Mouse (Mus musculus) urinary bladder, postnatal 14 days (tissue): ENCODE data around the gene Mtrf1l.

ENCODE experiments used
- DNase-seq: peaks from one replicate; pipeline ENCODE4 v3.0.0; 2021; ENCODE audit warnings: low spot score

Mtrf1l gene

GRCm38 (mm10) chr10:5823740-5824491 lies at the start of gene Mtrf1l:
Mtrf1l (minus strand) TSS chr10:5823910.
- DNase-seq: peak; percentile 97

GRCm38 (mm10) chr10:5871081-5871480 lies 47.4 kb upstream of the Mtrf1l start:
- no peak for DNase-seq

GRCm38 (mm10) chr10:5867981-5868552 lies 44.4 kb upstream of the Mtrf1l start:
- no peak for DNase-seq

DNA sequence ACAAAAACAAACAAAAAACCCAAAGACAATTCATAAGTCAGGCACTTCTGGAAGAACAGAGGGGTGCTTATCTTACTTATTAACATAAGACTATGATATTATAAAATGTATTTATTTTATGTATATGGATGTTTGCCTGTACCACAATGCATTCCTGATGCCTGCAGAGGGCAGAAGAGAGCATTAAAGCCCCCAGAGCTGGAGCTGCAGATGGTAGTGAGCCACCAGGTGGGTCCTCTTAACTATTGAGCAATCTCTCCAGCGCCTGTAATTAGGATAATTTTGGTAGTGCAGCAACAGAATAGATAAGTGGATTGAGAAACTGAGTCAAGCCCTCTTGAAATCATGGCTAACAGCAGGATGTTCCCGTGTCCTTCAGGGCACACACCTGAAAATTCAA lies 42.3 kb upstream of the Mtrf1l start:
- DNase-seq: no peak

DNA sequence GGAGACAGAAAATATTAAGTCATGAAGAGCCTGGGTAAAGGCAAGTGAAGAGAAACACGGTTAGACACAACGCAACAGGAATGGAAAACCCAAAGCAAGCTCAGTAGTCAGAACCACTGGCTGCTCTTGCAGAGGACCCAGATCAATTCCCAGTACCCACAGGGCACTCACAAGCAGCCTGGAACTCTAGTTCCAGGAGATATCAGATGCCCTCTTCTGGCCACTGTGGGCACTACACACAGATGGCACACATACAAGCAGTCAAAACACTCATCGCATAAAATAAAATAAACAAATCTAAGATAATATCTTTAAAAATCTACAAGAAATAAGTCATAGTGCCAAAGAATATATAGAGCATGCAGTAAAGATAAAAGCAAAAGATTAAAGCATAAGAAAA lies 39.0 kb upstream of the Mtrf1l start:
- DNase-seq: no peak

DNA sequence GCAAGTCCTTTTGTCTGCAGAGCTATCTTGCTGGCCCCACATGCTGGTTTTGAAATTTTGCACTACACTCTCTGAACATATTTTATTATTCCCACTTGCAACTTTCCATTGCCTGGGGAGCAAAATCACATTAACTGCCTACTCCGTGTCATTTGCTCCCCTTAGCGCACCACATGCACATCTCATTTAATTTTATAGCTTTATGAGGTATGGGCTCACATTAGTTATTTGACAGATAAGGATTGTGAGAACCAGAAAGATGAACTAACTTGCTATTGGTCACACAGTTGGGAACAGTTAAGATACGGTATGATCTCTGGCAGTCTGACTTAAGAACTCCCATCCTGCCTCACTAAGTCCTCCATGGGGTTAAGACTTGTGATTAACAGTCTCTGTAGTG lies 37.1 kb upstream of the Mtrf1l start:
- DNase-seq: no peak

DNA sequence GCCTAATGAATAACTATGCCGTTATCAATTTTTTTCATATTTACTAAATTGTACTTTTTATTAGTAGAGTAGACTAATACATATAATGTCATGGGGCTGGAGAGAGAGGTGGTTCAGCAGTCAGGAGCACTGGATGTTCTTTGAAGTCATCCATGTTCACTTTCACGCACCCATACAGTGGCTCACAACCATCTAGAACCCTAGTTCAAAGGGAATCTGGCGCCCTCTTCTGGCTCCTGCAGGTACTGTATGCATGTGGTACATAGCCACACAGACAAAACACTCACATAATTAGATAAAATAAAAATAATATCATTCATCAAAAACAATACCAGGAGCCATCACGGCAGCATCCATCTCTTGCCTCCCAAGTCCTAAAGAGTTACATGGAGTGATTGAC lies 36.0 kb upstream of the Mtrf1l start:
- no peak for DNase-seq

DNA sequence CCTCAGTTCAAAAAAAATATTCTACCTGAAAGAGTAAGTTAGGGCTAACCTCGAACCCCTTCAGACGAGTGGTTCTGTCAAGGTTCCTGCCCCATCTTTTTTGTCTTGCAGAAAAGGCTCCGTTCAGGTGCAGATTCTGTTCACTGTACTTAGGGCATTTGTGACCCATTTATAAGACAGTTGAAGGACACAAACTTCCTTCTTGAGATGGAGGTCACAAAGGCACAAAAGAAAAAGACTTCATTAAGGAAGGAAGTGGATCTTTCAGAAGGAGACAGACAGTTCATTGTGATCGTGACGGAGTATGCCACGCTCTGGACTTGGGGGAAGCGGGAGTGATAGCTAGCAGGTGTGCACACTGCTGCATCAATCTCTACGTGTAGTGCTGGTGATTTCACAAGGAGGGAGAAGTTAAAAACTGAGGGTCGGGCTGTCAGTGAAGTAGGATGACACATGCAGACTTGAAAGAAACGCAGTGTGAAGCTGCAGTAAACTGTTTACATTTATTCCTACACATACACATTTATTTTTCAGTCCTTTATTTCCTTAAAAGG lies 34.4 kb upstream of the Mtrf1l start:
- no peak for DNase-seq

GRCm38 (mm10) chr10:5853290-5853868 lies 29.7 kb upstream of the Mtrf1l start:
- DNase-seq: no peak

DNA sequence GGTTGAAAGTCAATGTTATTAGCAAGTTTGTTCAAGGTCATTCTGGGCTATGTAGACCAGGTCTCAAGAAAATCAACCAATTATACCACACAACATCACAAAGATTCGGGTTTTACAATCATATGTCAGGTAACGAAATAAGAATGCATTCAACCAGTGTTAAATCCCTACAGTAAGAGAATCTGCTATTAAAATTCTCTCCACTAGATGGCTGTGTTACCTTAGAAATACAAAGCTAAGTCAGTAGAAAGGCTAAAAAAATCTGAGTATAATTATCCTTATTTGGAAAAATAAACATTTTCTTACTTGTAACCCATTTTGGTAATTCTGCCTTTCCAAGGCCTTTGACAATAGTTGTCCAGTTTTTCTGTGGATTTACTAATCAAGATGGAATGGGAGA lies 23.2 kb upstream of the Mtrf1l start:
- DNase-seq: no peak

DNA sequence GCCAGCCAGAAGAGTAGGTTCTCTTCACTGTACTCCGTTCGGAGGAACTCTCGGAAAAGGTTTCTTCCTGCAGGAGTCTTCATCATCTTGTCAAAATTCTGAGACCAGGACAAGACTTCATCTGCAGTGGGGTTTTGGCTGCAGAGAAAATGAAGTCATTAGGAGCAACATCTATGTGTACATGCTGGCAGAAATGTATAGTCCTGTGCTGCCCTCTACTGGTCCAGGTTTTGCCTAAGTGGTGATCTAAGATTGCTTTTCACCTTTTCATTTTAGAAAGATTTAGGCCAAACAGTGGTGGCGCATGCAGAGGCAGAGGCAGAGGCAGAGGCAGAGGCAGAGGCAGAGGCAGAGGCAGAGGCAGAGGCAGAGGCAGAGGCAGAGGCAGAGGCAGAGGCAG lies 17.7 kb upstream of the Mtrf1l start:
- DNase-seq: peak; percentile 54

GRCm38 (mm10) chr10:5826336-5827025 lies 2.8 kb upstream of the Mtrf1l start:
- DNase-seq: no peak

DNA sequence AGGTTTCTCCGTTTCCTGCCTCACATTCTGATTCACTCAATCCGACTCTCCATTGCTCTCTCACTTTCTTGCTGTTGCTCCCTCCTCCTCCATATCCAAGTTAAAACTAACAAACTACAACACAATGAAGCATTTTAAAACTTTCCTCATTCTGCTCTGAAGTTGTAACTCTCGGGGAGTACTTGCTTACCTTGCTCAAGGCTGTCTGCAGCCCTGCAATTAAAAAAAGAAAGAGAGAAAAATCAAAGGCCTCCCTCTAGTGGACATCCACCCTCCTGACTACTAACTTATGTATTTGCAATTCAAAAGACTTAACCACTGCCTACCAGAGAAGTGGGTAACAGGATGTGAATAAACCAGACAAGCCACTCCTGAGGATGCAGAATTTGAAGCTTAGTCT lies 1.1 kb upstream of the Mtrf1l start:
- DNase-seq: peak; percentile 39

DNA sequence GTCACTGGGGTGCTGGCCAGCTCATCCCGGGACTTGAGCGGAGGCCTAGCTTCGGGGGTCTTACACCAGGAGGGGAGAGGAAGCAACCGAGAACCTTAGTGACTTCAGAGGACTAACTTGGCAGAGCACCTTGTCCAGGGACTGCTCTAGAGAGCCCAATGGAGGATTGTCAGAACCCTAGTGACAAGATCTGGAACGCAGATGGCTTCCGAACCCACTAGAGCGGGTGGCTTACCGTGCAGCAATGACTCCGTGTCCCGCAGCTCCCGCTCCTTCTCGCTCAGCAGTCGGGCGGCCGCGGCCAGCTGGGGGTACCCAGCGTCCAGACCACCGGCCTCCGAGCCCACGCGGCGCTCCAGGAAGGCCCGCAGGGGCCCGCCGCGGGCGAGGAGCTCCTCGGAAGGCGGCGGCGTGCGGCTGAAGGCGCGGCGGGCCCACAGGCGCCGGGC lies 395 bp downstream of the Mtrf1l start:
- no peak for DNase-seq

DNA sequence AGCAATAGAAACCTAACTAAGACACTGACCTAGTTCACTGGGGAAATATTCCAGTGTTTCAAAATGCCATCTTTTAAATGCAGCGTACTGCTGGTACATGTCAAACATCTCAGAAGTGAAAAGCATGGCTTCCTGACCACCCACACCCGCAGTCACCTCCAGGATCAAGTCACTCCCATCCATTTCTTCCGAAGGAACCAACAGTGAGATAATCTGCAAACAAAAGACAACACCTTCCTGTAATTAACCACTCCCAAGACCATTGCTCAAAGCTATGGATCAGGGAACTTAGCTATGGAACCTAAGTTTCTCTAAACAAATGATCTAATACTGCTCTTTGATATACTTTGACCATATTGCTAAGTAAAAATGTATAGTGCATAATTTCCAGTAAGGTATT lies 4.9 kb downstream of the Mtrf1l start:
- DNase-seq: no peak

DNA sequence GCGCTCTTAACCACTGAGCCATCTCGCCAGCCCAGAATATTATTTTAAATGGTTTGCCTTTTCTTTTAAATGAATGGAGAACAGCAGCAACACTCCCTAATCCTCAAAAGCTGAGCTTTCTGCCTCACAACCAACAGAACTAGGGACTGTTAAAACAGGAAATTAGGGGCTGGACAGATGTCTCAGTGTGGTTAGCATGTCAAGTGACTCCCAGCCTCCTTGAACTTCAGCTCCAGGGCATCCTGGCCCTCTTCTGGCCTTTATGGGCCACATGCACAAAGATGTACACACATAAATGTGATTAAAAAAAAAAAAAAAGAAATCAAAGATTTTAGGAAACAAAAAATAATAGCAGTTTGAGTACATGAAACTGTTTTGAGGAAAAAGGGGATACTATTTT lies 7.7 kb downstream of the Mtrf1l start:
- no peak for DNase-seq

DNA sequence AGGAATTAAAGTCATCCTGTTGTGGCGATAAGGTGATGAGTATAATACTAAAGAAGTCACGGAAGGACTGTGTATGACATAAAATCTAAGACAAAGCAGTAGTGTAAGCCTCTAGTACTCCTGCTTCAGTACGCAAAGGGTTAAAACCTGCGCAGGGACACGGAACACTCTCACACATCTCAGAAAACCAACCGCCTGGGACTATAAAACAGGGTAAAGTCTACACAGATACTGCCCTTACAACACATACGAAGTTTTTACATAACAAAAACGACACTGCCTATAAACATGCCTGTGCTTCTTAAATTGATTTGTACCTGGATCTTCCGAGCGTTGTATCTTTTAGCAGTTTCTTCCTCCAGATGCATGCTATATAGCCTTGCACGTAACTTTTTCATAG lies 10.0 kb downstream of the Mtrf1l start:
- no peak for DNase-seq

GRCm38 (mm10) chr10:5807683-5808082 lies 16.0 kb downstream of the Mtrf1l start:
- DNase-seq: no peak

DNA sequence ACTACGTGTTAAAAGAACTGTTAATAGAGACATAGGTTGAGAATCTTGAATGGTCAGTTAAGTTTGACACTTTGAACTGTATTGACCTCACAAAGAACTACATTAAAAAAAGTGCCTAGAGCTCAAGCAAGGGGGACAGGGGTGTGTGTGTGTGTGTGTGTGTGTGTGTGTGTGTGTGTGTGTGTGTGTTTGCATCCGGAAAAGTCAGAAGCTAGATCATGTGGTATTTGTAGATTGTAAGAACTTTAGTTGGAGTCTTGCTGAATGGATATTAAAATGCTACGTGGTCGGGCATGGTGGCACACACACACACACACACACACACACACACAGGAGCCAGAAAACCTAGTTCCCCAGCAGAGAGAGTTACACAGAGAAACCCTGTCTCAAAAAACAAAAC lies 16.7 kb downstream of the Mtrf1l start:
- no peak for DNase-seq

DNA sequence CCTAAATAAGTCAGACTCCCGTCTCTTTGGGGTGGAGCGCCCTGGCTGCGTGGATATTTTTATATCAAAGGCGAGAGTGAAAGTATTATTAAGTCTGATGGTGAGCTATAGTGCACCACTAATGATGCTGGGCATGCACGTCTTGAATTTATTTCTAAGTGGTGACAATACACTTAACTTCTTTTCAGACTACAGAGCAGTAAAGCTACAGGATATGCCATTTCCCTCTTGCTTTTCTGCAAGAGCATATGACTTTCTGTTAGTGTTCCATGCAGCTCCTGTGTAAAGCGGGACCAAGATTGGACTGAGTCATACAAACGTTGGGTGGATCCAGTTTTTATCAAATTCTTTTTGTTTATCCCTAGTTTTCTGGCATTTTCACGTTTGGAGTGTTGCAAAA lies 17.3 kb downstream of the Mtrf1l start:
- no peak for DNase-seq

DNA sequence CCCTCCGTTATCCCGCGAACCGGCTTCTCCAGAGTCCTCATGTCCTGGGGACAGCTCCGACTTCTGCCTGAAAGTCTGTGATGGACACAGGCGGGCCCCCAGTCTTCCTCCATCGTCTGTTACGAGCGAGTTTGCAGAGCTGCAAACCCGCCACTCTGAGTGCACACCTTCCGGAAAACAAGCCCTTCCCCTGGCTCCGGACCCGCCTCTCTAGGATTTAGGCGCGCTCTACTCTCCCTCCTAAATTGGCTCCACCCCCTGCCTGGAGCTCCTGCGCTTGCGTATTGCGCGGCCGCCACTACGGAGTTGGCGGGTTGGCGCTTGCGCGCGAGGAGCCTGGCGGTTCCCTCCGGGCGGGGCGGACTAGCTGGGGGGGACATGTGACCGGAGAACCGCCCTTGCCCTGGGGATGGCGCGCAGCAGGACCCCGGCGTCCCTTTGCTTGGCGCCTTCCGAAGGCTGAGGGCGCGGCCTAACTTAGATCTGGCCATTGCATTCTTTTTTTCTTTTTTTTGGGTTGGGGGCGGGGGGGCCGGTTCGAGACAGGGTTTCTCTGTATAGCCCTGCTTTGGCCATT lies 17.9 kb downstream of the Mtrf1l start:
- DNase-seq: peak; percentile 96

GRCm38 (mm10) chr10:5805243-5805730 lies 18.4 kb downstream of the Mtrf1l start, which contains the start of gene Fbxo5:
Fbxo5 (minus strand) TSS chr10:5805600.
- DNase-seq: peak; percentile 98
